Mouse (Mus musculus) olfactory bulb, adult 2 months (tissue): ENCODE results near the gene Gabpb2. TPM values are rescaled to one million over a fixed set of nuclear protein-coding genes. Genes with fewer than 3 reads are reported as not detected.

Source experiments
- H3K27ac ChIP-seq: fragments of 200-500 bp; 2 replicates; pipeline ENCODE4 v1.5.1; 2012; ENCODE audit warnings: low read depth, low read length; ENCODE audit not compliant: insufficient read depth
- H3K4me1 ChIP-seq: fragments of 200-500 bp; 2 replicates; pipeline ENCODE4 v1.6.1; 2012; ENCODE audit warnings: low read length; ENCODE audit not compliant: control insufficient read depth, insufficient read depth
- H3K4me3 ChIP-seq: fragments of 200-500 bp; 2 replicates; pipeline ENCODE4 v1.5.1; 2012; ENCODE audit warnings: mild to moderate bottlenecking, low read depth, low read length, moderate library complexity; ENCODE audit not compliant: insufficient read depth
- CTCF ChIP-seq: fragments of 200-500 bp; IDR thresholded peaks from 2 replicates; pipeline ENCODE4 v1.5.1; 2012; ENCODE audit warnings: low read depth, mild to moderate bottlenecking, low read length, moderate library complexity; ENCODE audit not compliant: insufficient read depth
- POLR2A ChIP-seq: fragments of 200-500 bp; IDR thresholded peaks from 2 replicates; pipeline ENCODE4 v1.6.1; 2012; ENCODE audit warnings: mild to moderate bottlenecking, low read depth, low read length, moderate library complexity; ENCODE audit not compliant: insufficient read depth
- WGBS: fragments of 180-500 bp; shearing (Covaris S2); methylation state at CpG from one replicate; pipeline ENCODE4 v1.1.7; 2018; 5-methylcytosine and 5-hydroxymethylcytosine counted together
- polyA plus RNA-seq: library from polyadenylated mRNA; stranded (reverse); fragments of >200 nt; gene quantifications from 2 replicates; pipeline ENCODE4 v1.2.4, GENCODE M21; 2012; ENCODE audit warnings: low replicate concordance; ENCODE audit not compliant: missing spikeins, insufficient read depth, insufficient read length

Gabpb2 gene
- polyA plus RNA-seq, 1 experiment = not detected

DNA sequence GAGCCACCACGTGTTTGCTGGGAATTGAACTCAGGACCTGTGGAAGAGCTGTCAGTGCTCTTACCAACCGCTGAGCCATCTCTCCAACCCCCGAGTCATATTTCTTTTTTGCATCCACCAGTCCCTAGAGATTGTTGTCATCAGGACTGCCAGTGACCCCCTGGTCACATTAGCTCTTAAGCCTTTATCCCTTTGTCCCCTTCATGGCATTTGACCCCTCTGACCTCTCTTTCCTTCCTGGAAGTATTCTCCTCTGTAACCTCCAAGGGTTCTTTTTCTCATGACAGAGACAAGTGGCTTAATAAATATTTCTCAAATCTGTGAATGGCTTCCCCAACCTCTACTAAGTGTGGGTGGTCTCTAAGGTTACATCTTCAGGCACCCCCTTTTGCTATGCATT is 69.8 kb downstream of the Gabpb2 start:
- Histone ChIP-seq H3K4me3 (no peak overlapping the region), H3K4me1 (no peaks in the 10 kb centered on the region), H3K27ac (no peak overlapping the region)
- TF ChIP-seq POLR2A (no peak), CTCF (no peak)
- WGBS = 77% methylated on average over 3 of the region's 3 CpGs

DNA sequence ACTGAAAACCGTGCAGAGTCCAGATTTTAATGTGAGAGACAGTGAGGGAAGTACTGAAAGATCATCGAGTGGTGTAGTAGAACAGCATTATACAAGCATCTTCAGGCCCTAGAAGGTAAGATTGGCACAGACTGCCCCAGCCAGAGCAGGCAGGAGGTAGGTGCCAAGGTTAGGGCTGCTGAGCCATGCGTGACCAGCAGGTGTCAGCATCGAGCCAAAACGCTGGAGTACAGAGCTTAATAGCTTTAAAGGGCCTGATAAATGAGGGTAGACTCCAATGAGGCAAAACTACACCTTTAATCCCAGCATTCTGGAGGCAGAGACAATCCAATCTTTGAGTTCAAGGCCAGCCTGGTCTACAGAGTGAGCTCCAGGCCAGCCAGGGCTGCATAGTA is 75.1 kb downstream of the Gabpb2 start:
- Histone ChIP-seq H3K27ac (no peak overlapping the region), H3K4me1 (no peaks in the 10 kb centered on the region), H3K4me3 (no peak overlapping the region)
- TF ChIP-seq POLR2A (no peak), CTCF (peak; percentile 83)
- 8% methylated on average over 5 of the region's 5 CpGs for WGBS

DNA sequence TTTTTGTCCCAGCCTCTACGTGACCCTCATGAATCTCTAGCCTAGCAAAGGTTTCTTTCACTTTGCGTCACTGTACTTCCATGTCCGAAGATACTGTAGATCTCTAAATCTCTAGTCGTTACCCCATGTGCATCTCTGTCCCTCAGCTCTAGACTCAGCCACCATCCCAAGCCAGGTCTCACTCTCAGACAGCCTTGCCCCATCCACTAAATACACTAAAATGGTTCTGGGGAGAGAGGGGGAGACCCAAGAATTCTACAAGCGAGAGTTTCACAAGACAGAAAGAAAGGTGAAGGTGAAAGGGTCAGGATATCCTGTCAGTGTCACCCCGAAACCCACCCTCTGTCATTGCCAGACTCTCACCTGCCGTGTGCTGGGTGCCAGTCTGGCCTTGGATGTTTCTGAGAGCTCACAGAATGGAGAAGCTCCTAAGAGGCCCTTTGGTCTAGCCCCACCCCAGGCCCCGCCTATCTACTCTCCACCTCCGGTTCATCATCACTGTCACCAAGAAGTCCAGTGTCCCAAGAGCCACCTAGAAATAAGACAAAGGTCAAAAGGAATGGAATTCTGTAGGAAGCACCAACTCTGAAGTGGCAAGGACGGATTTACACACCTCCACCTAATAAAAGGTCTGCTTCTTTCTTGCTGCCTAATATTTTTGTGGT is 75.6 kb downstream of the Gabpb2 start, which contains the start of gene Tnfaip8l2:
TSS of gene Tnfaip8l2 (minus strand) at position 409 of the 665 bp plus-strand sequence.
- Histone ChIP-seq H3K4me3 (no peak within 1 kb of the TSS), H3K4me1 (no peaks in the 10 kb centered on the region), H3K27ac (no peak within 1 kb of the TSS)
- TF ChIP-seq CTCF (no peak), POLR2A (no peak)
- 86% methylated on average over 10 of the region's 10 CpGs for WGBS

DNA sequence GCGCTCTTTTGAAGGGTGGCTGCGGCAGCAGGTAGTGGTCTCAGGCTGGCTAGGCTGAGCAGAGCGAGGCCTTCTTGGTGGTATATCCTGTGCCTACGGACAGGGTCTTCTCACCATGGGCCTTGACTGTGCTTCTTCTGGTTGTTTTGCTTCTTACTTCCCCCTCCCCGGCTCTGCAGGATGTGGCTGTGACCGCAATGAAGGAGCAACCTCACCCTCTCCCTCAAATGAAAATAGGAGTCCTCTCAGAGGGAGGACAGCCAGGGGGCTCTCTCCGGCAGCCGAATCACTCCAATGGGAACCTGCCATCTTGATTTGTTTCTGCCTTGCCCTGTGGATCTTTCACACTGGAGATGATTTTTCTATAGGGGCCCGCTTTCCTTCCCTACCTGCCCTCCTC is 76.2 kb downstream of the Gabpb2 start:
- no peak for TF ChIP-seq POLR2A
- TF ChIP-seq CTCF = no peak
- Histone ChIP-seq H3K27ac (no peak overlapping the region), H3K4me3 (no peak overlapping the region), H3K4me1 (no peaks in the 10 kb centered on the region)
- 92% methylated on average over 9 of the region's 9 CpGs for WGBS

DNA sequence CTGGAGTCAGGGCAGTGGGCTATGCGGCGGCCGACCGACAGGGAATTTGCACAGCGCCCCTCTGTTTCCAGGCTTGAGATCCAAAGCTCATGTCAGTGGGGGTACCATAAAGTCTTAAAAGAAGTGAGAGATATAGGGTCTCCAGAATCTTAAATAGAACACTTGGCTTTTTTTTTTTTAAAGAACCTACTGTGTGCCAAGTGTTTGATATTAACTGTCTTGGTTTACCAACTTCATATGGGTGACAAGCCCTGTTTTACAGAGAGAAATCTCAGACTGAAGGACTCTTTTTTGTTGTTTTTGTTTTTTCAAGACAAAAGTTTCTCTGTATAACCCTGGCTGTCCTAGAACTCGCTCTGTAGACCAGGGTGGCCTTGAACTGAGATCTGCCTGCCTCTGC is 76.9 kb downstream of the Gabpb2 start:
- no peak overlapping the region for H3K27ac ChIP-seq
- WGBS = 91% methylated on average over 6 of the region's 6 CpGs
- no peak for TF ChIP-seq CTCF
- no peak for TF ChIP-seq POLR2A
- no peak overlapping the region for H3K4me3 ChIP-seq
- H3K4me1 ChIP-seq = no peaks in the 10 kb centered on the region

DNA sequence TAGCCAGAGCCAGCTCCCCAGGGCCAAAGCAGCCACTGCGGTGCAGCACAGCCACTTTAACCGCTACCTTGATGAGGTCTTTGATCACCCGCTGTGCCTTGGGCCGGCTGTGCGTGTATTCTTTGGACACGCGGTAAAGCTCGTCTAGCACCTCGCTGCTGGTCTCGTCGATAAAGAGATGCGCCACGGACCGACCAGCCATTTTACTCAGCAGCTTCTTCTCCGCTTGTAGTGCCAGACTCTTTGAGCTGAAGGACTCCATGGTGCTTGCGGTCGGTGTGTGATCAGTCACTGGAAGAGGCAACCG is 77.5 kb downstream of the Gabpb2 start:
- no peak overlapping the region for H3K27ac ChIP-seq
- TF ChIP-seq POLR2A (no peak), CTCF (no peak)
- 68% methylated on average over 18 of the region's 18 CpGs for WGBS
- H3K4me1 ChIP-seq = no peaks in the 10 kb centered on the region
- no peak overlapping the region for H3K4me3 ChIP-seq

DNA sequence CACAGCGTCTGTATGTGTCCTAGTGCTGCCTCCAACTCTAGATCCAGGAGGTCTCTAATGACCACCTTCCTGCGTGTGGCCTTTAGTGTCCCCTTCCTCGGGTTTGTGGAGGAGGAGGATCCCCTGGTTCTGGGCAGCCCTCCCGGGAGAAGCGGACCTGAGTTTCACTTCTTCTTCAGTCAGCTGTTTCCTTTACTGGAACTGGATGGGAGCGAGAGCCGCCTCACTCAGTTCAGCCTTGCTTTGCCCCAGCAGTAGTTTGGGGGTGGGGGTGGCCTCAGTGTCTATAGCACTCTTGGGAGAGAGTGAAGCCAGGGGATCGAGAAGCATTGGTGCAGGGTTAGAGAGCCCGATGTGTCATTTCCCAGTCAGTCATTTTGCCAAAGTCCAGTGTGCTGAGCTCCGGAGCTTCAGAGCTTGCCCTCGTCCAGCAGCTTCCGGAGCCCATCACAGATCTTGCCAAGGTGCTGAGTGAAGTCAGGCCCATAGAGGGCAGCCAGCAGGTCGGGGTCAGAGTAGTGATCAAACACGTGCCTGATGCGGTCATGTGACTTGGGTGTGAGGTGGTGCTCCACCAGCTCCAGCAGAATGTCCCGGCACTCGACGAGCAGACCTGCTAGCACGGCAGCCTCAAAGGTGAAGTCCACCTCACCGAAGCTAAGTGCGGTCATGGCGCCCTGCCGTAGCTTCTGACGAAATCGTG is 78.0 kb downstream of the Gabpb2 start:
- H3K27ac ChIP-seq = no peak overlapping the region
- WGBS = 80% methylated on average over 25 of the region's 25 CpGs
- no peak for TF ChIP-seq POLR2A
- no peak for TF ChIP-seq CTCF
- no peak overlapping the region for H3K4me3 ChIP-seq
- no peaks in the 10 kb centered on the region for H3K4me1 ChIP-seq

DNA sequence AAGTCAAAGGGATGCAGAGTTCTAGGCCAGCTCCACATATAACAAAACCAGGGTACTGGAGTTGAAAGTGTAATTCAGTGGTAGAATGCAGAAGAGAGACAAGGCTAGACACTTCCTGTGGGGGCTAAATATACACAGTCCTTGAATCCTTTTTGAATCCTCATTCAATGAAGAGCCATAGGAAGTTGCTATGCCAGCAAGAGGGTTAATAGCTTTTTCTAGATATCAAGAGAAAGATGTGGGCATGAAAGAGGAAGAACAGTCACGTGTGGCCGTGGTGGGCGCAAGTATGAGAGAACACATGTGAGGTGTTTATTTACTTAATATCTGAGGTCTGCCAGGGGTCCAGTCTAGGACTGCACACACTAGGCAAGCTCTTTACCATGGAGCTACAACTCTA is 81.4 kb downstream of the Gabpb2 start:
- TF ChIP-seq POLR2A (no peak), CTCF (no peak)
- WGBS = 91% methylated on average over 3 of the region's 3 CpGs
- Histone ChIP-seq H3K27ac (no peak overlapping the region), H3K4me1 (peaks cover 3% of the 10 kb centered on the region), H3K4me3 (no peak overlapping the region)

DNA sequence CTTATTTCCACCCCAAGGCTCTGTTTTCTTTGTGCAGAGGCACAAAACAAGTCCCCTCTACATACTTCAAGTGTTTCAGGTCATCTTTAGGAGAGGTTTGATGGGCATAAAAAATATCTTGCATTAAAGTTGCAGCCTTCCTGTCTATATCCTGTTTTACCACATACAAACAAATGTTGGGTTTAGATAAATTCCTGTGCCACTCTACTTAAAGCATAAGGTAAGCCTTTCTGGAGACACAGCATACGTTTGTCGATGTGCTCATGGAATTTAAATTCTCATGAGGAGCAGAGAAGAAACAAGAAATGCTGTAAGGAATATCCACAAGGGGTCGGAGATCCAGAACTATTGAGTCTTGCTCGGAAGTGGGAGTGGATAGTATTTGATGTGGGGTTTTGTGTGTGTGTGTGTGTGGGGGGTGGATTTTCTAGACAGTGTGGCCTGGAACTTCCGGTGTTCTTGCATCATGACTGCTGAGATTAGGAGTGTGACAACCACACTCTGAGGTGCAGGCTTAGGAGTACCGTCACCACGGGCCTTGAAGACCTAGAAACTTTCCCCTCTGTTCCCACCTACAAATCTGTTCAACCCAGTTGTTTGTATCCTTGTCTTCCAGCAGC is 82.2 kb downstream of the Gabpb2 start:
- peaks cover 3% of the 10 kb centered on the region for H3K4me1 ChIP-seq
- WGBS = 48% methylated on average over 7 of the region's 7 CpGs
- H3K4me3 ChIP-seq = no peak overlapping the region
- H3K27ac ChIP-seq = no peak overlapping the region
- TF ChIP-seq POLR2A = no peak
- no peak for TF ChIP-seq CTCF
